Mouse (Mus musculus): ENCODE results near the gene Gpi1. TPM values are rescaled to one million over a fixed set of nuclear protein-coding genes. Genes with fewer than 3 reads are reported as not detected.

Gene Gpi1
- polyA plus RNA-seq, 1 experiment from 2014 or later, result 323 TPM

DNA sequence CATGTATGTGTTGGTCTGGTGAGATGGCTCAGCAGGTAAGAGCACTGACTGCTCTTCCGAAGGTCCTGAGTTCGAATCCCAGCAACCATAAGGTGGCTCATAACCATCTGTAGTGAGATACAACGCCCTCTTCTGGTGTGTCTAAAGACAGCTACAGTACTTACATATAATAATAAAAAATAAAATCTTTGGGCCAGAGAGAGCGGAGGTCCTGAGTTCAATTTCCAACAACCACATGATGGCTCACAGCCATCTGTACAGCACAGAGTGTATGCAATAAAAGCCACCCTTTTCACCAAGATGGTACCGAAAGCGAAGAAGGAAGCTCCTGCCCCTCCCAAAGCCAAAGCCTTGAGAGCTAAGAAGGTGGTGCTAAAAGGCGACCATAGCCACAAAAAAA is 20.6 kb upstream of the Gpi1 start, which contains the start of gene Gm6096:
Gene Gm6096, plus strand, starts transcription at position 301 of the 400 bp plus-strand sequence.
- ATAC-seq (replicated peaks; ENCODE audit: low FRiP score, low read depth) (no peak), DNase-seq (ENCODE audit: low spot score) (no peak)
- no peak within 1 kb of the TSS for H3K4me3 ChIP-seq (replicated peaks; ENCODE audit: low read depth, low read length)
- 96% methylated on average over 7 of the region's 7 CpGs for WGBS
- H3K4me1 ChIP-seq (replicated peaks; ENCODE audit: insufficient read depth, low read length), result no peaks in the 10 kb centered on the region
- no peak for TF ChIP-seq CTCF (IDR thresholded peaks at IDR 0.05; ENCODE audit: low read depth)
- peaks cover 47% of the 10 kb centered on the region for H3K36me3 ChIP-seq (ENCODE audit: insufficient read depth, low read length)
- H3K9me3 ChIP-seq (replicated peaks; ENCODE audit: low read length), result no peaks in the 10 kb centered on the region
- no peak within 1 kb of the TSS for H3K9ac ChIP-seq (ENCODE audit: low read depth, low read length)
- no peak within 1 kb of the TSS for H3K4me2 ChIP-seq (ENCODE audit: low read length)
- no peak within 1 kb of the TSS for H3K27ac ChIP-seq
- no peaks in the 10 kb centered on the region for H3K27me3 ChIP-seq (ENCODE audit: insufficient read depth, low read length)

DNA sequence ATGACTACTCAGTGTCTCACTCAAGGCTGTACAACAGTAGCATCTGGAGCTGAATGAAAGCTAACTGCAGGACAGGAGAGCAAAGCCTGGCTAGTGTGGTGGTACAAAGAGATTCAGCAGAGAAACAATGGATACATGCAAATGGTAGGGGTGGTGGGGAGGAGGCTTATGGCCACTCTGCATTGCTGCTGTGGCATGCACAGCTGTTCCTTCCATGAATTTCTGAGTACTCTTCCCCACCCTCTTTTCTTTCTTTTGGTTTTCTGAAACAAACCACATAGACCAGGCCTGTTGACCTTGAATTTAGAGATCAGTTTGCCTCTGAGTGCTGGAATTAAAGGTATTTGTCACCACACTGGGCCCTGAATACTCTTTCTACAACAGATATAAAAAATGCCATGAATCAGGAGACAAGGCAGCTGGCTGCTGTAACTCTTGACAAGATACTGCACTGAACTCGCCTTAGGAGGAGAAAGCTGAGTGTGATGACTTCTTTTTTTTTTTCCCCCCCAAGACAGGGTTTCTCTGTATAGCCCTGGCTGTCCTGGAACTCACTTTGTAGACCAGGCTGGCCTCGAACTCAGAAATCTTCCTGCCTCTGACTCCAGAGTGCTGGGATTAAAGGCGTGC is 16.8 kb upstream of the Gpi1 start:
- Histone ChIP-seq H3K4me3 (replicated peaks; ENCODE audit: low read depth, low read length) (no peak overlapping the region), H3K27ac (no peak overlapping the region), H3K4me2 (ENCODE audit: low read length) (no peak overlapping the region), H3K9me3 (replicated peaks; ENCODE audit: low read length) (no peaks in the 10 kb centered on the region), H3K27me3 (ENCODE audit: insufficient read depth, low read length) (no peaks in the 10 kb centered on the region), H3K9ac (ENCODE audit: low read depth, low read length) (no peak overlapping the region), H3K36me3 (ENCODE audit: insufficient read depth, low read length) (peaks cover 64% of the 10 kb centered on the region), H3K4me1 (replicated peaks; ENCODE audit: insufficient read depth, low read length) (no peaks in the 10 kb centered on the region)
- no peak for TF ChIP-seq CTCF (IDR thresholded peaks at IDR 0.05; ENCODE audit: low read depth)
- no peak for DNase-seq (ENCODE audit: low spot score)
- WGBS, result 94% methylated on average over 3 of the region's 3 CpGs
- no peak for ATAC-seq (replicated peaks; ENCODE audit: low FRiP score, low read depth)

- Histone ChIP-seq H3K4me2 (ENCODE audit: low read length) (no peak overlapping the region), H3K9me3 (replicated peaks; ENCODE audit: low read length) (no peaks in the 10 kb centered on the region), H3K4me1 (replicated peaks; ENCODE audit: insufficient read depth, low read length) (no peaks in the 10 kb centered on the region), H3K9ac (ENCODE audit: low read depth, low read length) (no peak overlapping the region), H3K36me3 (ENCODE audit: insufficient read depth, low read length) (peaks cover 72% of the 10 kb centered on the region), H3K27me3 (ENCODE audit: insufficient read depth, low read length) (no peaks in the 10 kb centered on the region), H3K27ac (no peak overlapping the region), H3K4me3 (replicated peaks; ENCODE audit: low read depth, low read length) (no peak overlapping the region)
- DNase-seq (ENCODE audit: low spot score) (no peak), ATAC-seq (replicated peaks; ENCODE audit: low FRiP score, low read depth) (no peak)
- TF ChIP-seq CTCF (IDR thresholded peaks at IDR 0.05; ENCODE audit: low read depth), result no peak
- 95% methylated on average over 11 of the region's 11 CpGs for WGBS
Observed at GRCm38 (mm10) chr7:34242176-34242575, 12.0 kb upstream of the Gpi1 start.

- Histone ChIP-seq H3K9ac (ENCODE audit: low read depth, low read length) (no peak overlapping the region), H3K4me1 (replicated peaks; ENCODE audit: insufficient read depth, low read length) (peaks cover 4% of the 10 kb centered on the region), H3K4me2 (ENCODE audit: low read length) (no peak overlapping the region), H3K4me3 (replicated peaks; ENCODE audit: low read depth, low read length) (no peak overlapping the region), H3K36me3 (ENCODE audit: insufficient read depth, low read length) (peaks cover 40% of the 10 kb centered on the region), H3K9me3 (replicated peaks; ENCODE audit: low read length) (no peaks in the 10 kb centered on the region), H3K27me3 (ENCODE audit: insufficient read depth, low read length) (no peaks in the 10 kb centered on the region), H3K27ac (no peak overlapping the region)
- TF ChIP-seq CTCF (IDR thresholded peaks at IDR 0.05; ENCODE audit: low read depth), result no peak
- DNase-seq (ENCODE audit: low spot score), result no peak
- ATAC-seq (replicated peaks; ENCODE audit: low FRiP score, low read depth), result no peak
- WGBS, result 92% methylated on average over 5 of the region's 5 CpGs
Observed at GRCm38 (mm10) chr7:34238086-34238485, 8.0 kb upstream of the Gpi1 start.

DNA sequence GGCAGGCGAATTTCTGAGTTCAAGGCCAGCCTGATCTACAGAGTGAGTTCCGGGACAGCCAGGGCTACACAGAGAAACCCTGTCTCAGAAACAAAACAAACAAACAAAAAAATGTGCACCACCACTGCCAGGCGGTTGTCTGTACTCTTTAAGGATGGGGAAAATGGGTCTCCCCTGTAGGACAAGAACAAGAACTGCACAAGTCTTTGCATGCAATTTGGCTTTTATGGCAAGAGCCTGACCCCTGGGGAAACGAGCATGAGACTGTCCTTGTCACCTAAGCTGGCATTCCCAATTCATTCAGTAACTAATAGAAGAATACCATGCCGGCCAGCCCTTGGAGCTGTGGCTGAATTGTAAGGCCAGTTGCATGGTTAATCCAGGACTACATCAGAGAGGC is 5.5 kb upstream of the Gpi1 start:
- 78% methylated on average over 5 of the region's 5 CpGs for WGBS
- peaks cover 9% of the 10 kb centered on the region for H3K4me1 ChIP-seq (replicated peaks; ENCODE audit: insufficient read depth, low read length)
- H3K9ac ChIP-seq (ENCODE audit: low read depth, low read length), result no peak overlapping the region
- ATAC-seq (replicated peaks; ENCODE audit: low FRiP score, low read depth), result no peak
- TF ChIP-seq CTCF (IDR thresholded peaks at IDR 0.05; ENCODE audit: low read depth), result no peak
- peaks cover 24% of the 10 kb centered on the region for H3K36me3 ChIP-seq (ENCODE audit: insufficient read depth, low read length)
- no peak for DNase-seq (ENCODE audit: low spot score)
- H3K27me3 ChIP-seq (ENCODE audit: insufficient read depth, low read length), result no peaks in the 10 kb centered on the region
- H3K4me2 ChIP-seq (ENCODE audit: low read length), result no peak overlapping the region
- no peak overlapping the region for H3K27ac ChIP-seq
- H3K9me3 ChIP-seq (replicated peaks; ENCODE audit: low read length), result no peaks in the 10 kb centered on the region
- no peak overlapping the region for H3K4me3 ChIP-seq (replicated peaks; ENCODE audit: low read depth, low read length)

- no peak for ATAC-seq (replicated peaks; ENCODE audit: low FRiP score, low read depth)
- Histone ChIP-seq H3K36me3 (ENCODE audit: insufficient read depth, low read length) (peaks cover 19% of the 10 kb centered on the region), H3K4me3 (replicated peaks; ENCODE audit: low read depth, low read length) (peak overlapping the region; percentile 46), H3K9ac (ENCODE audit: low read depth, low read length) (peak overlapping the region; percentile 54; the same call in 1 of the 2 replicates), H3K27me3 (ENCODE audit: insufficient read depth, low read length) (no peaks in the 10 kb centered on the region), H3K27ac (peak overlapping the region; percentile 91), H3K9me3 (replicated peaks; ENCODE audit: low read length) (no peaks in the 10 kb centered on the region), H3K4me2 (ENCODE audit: low read length) (peak overlapping the region; percentile 67), H3K4me1 (replicated peaks; ENCODE audit: insufficient read depth, low read length) (peaks cover 11% of the 10 kb centered on the region)
- TF ChIP-seq CTCF (IDR thresholded peaks at IDR 0.05; ENCODE audit: low read depth), result no peak
- peak; percentile 36 for DNase-seq (ENCODE audit: low spot score)
- WGBS, result 1% methylated on average over 17 of the region's 17 CpGs
Observed at GRCm38 (mm10) chr7:34234610-34235561, 4.8 kb upstream of the Gpi1 start.
